Mouse (Mus musculus): ENCODE data around the gene Rsph3b. TPM values are rescaled to one million over a fixed set of nuclear protein-coding genes. Genes with fewer than 3 reads are reported as not detected.

Gene Rsph3b
- polyA plus RNA-seq (2021; fragmentation: Nextera tagmentation), result 49.5 and 51.0 TPM in 2 replicates
- long read RNA-seq, experiment 1, transcript Rsph3b-202 (8 exons, 2,243 nt), result major isoform, 48 of 50 reads
- long read RNA-seq, experiment 1, partial matches to known transcripts, result 1 of 50 reads
- long read RNA-seq, experiment 1, other reads (novel, unspliced or antisense), result 1 of 50 reads
- long read RNA-seq, experiment 2, transcript Rsph3b-202 (8 exons, 2,243 nt), result major isoform, 97 of 102 reads
- long read RNA-seq, experiment 2, partial matches to known transcripts, result 0 of 102 reads
- long read RNA-seq, experiment 2, other reads (novel, unspliced or antisense), result 5 of 102 reads

DNA sequence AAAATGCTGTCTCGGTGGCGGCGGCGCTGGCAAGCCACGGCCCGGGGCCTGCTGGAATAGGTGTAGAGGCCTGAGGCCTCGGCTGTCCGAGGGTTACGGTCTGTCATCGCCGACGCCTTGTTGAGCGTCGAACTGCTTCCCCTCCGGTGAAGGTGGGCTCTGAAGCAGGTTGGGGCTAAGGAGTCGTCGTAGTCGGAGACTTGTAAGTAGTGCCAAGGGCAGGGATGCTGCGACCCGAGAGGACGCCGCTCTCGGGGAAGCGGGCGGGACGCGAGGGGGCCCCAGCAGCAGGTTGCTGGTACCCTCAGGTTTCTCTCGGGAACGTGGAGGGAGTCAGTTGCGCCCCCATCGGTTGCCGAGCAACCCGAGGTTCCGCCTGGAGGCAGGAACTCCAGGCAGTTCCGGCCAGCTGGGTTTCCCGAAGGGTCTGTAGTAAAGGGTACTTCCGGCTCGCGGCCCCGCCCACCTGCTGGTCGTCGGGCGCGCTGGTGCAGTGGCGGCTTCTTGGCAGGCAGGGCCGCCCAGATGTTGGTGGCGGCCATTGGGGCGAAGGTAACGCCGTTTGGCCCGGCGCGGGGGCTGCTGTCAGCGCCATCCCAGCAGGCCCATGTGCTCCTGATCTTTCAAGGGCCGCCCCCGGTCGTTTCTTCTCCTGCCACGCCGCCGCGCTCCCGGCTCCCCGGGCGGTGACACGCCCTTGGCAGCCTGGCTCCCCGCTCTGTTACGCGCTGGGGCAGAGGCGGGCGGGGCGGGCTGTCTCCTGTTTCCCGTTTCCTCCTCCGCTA is at the start of gene Rsph3b:
Gene Rsph3b (minus strand): TSS at position 699 of the 785 bp plus-strand sequence.

DNA sequence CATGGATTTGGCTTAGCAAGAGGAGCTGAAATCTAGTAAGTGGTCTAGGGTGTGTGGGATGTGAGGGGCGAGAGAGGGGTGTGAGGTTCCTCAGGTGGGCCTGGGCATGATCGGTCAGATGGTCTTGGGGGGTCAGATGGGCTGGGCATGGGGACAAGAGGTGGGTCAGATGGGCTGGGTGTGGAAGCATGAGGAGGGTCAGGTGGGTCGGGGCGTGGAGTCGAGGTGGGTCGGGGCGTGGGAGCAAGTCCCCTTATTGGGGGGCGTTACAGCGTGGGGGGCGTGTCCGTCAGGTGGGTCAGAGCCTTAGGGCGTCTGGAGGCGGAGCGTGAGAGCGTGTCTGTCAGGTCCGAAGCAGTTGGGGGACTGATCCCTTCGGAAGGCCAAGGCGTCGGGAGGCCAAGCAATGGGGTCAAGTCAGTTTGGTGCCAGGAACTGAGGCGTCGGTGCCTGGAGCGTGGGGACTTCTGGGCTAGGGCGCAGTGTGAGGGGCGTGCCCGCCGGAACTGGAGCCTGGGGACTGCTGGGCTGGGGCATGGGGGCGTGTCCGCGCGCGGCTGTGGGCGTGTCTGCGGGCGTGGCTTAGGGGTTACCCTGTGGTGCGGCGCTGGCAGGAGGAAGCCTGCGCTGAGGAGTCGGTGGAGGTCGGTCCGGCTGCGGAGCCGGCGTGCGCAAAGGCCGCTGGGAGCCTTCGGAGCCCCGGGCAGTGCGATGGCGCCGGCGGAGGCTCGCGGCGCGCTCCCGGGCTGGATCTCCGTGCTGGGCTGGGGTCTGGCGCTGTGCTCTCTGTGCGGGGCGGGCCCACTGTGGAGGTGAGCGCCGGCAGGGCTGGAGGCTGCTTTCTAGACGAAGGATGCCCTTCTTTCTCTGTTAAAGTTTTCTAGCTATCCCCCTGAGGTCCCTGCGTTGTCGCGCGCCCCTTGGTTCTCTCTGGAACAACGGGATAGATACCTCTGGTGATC is 30.1 kb upstream of the Rsph3b start, which contains the start of gene Gm49721:
Gene Gm49721 (plus strand): TSS at position 618 of the 962 bp plus-strand sequence.

GRCm38 (mm10) chr17:6970334-6970733 is 21.9 kb upstream of the Rsph3b start, which contains the start of gene Rnaset2b:
Gene Rnaset2b, plus strand, starts transcription at chr17:6970634.

DNA sequence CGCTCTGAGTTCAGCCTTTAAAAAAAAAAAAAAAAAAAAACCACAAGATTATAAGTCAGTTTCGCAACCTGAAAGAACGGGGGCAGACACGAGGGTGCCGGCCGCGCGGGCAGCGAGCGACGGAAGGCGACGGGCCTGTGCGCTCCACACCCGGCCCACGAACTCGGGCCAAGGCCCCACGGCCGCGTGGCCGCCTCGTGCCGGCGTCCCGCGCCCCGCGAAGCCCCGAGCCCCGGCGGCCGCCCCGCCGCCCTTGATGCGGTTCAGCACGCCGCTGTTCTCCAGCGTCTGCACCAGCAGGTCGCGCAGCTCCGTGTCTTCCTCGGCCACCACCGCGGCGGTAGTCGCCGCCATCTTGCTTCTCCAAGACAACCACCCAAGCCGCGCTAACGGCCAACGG is 12.3 kb upstream of the Rsph3b start, which contains the start of gene Tagap1:
Gene Tagap1 (minus strand): TSS at position 381 of the 400 bp plus-strand sequence.

Small RNAs within 50 kb of the gene (microRNA-seq; reads per million reads assigned to microRNA genes)
- gene Mir692-1, result not detected

Other genes starting within 250 kb of the Rsph3b start
- 21.9 and 30.3 TPM in 2 replicates for gene Ezr, start 165.9 kb downstream of the Rsph3b start, polyA plus RNA-seq (2021; fragmentation: Nextera tagmentation)
- gene Tagap1, start 12.5 kb upstream of the Rsph3b start, polyA plus RNA-seq (2021; fragmentation: Nextera tagmentation), result 47.0 and 68.6 TPM in 2 replicates
- gene Rnaset2b, start 22.0 kb upstream of the Rsph3b start, polyA plus RNA-seq (2021; fragmentation: Nextera tagmentation), result 91.6 and 121 TPM in 2 replicates
- gene Gm49721, start 30.2 kb upstream of the Rsph3b start, polyA plus RNA-seq (2021; fragmentation: Nextera tagmentation), result 0.50 and 0.78 TPM in 2 replicates
- not detected in 2 replicates for gene Gm1604a, start 76.9 kb upstream of the Rsph3b start, polyA plus RNA-seq (2021; fragmentation: Nextera tagmentation)
- 12.7 and 12.9 TPM in 2 replicates for gene Rps6ka2, start 221.4 kb upstream of the Rsph3b start, polyA plus RNA-seq (2021; fragmentation: Nextera tagmentation)